Mouse (Mus musculus) heart, embryonic 16.5 days (tissue): Measurements from ENCODE around the gene Casp4. TPM values are rescaled to one million over a fixed set of nuclear protein-coding genes. Genes with fewer than 3 reads are reported as not detected.

Source experiments
- ATAC-seq: fragments of 200-750 bp; cut with Nextera tagmentation; replicated peaks from 2 replicates; pipeline ENCODE4 v1.8.0; 2017; ENCODE audit warnings: moderate number of reproducible peaks; ENCODE audit not compliant: insufficient read depth, low FRiP score; ENCODE audit errors: extremely low read depth
- H3K27ac ChIP-seq: fragments of 300-500 bp; sonication (generic); 2 replicates; pipeline ENCODE4 v1.5.1; 2014; ENCODE audit warnings: mild to moderate bottlenecking, low read length, control low read depth, moderate library complexity
- H3K27me3 ChIP-seq: fragments of 300-500 bp; sonication (generic); 2 replicates; pipeline ENCODE4 v1.6.1; 2014; ENCODE audit warnings: low read length, mixed read lengths; ENCODE audit not compliant: control insufficient read depth, insufficient read depth
- H3K36me3 ChIP-seq: fragments of 300-500 bp; sonication (generic); 2 replicates; pipeline ENCODE4 v1.6.1; 2014; ENCODE audit not compliant: control insufficient read depth, insufficient read depth
- H3K4me1 ChIP-seq: fragments of 300-500 bp; sonication (generic); 2 replicates; pipeline ENCODE4 v1.6.1; 2014; ENCODE audit warnings: low read length, mixed read lengths; ENCODE audit not compliant: control insufficient read depth, insufficient read depth
- H3K4me2 ChIP-seq: fragments of 300-500 bp; sonication (generic); 2 replicates; pipeline ENCODE4 v1.6.1; 2014; ENCODE audit warnings: low read depth, mild to moderate bottlenecking, control low read depth, low read length
- H3K4me3 ChIP-seq: fragments of 300-500 bp; sonication (generic); 2 replicates; pipeline ENCODE4 v1.5.1; 2014; ENCODE audit warnings: mild to moderate bottlenecking, control low read depth, low read length
- H3K9ac ChIP-seq: fragments of 300-500 bp; sonication (generic); 2 replicates; pipeline ENCODE4 v1.6.1; 2014; ENCODE audit warnings: low read length, control low read depth
- H3K9me3 ChIP-seq: fragments of 300-500 bp; sonication (generic); replicated peaks from 2 replicates; pipeline ENCODE4 v1.6.1; 2016; ENCODE audit warnings: low read length; ENCODE audit not compliant: control insufficient read depth
- WGBS: fragments of 180-500 bp; shearing (Covaris S2); extraction: QIAGEN DNeasy Blood & Tissue Kit; methylation state at CpG from one replicate; pipeline ENCODE4 v1.1.7; 2014; 5-methylcytosine and 5-hydroxymethylcytosine counted together
- polyA plus RNA-seq: library from polyadenylated mRNA; unstranded; fragments of >200 nt; fragmentation: Nextera tagmentation; extraction: Ambion mirVana; gene quantifications from 2 replicates; pipeline ENCODE4 v1.2.1, GENCODE M21; 2015

Casp4 gene
- polyA plus RNA-seq, 1 experiment from 2014 or later: 3.4 TPM

- H3K27ac ChIP-seq: no peak overlapping the region
- H3K36me3 ChIP-seq: no peaks in the 10 kb centered on the region
- 58% methylated on average over 2 of the region's 2 CpGs for WGBS
- ATAC-seq: no peak
- H3K27me3 ChIP-seq: no peaks in the 10 kb centered on the region
- H3K9ac ChIP-seq: no peak overlapping the region
- H3K4me1 ChIP-seq: no peaks in the 10 kb centered on the region
- H3K4me2 ChIP-seq: no peak overlapping the region
- no peak overlapping the region for H3K4me3 ChIP-seq
- no peaks in the 10 kb centered on the region for H3K9me3 ChIP-seq
These were observed 45.0 kb downstream of the Casp4 start for GRCm38 (mm10) chr9:5353673-5354072.

DNA sequence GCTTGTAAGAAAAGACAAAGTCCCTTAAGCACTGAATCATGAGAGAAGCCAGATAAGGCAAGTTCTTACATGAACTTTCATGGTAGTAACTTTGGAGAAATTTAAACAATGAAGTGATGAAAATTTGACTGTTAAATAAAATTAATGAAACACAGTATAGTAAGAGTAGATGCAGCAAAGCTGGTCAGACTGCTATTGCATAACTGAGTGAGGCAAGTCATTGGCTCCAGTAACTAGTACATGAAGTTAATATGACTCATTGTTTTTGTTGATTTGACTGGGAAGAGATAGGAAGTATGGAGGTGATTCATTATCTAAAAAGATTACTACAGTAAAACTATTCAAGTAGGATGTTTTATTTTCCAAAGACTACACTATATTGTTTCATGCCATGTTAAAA is 48.2 kb downstream of the Casp4 start:
- no peak for ATAC-seq
- no peak overlapping the region for H3K4me2 ChIP-seq
- no peaks in the 10 kb centered on the region for H3K36me3 ChIP-seq
- no peaks in the 10 kb centered on the region for H3K4me1 ChIP-seq
- no peak overlapping the region for H3K27ac ChIP-seq
- H3K9me3 ChIP-seq: no peaks in the 10 kb centered on the region
- no peak overlapping the region for H3K9ac ChIP-seq
- H3K4me3 ChIP-seq: no peak overlapping the region
- no peaks in the 10 kb centered on the region for H3K27me3 ChIP-seq

Other genes with a start within 250 kb of the Casp4 start
- gene Casp1, start 10.3 kb upstream of the Casp4 start, polyA plus RNA-seq: 0.77 and 1.2 TPM in 2 replicates
- 4.8 and 4.9 TPM in 2 replicates for gene Casp12, start 36.6 kb downstream of the Casp4 start, polyA plus RNA-seq